Mouse (Mus musculus) cortical plate, adult 2 months (tissue): Measurements from ENCODE around the gene Cap2. TPM values are rescaled to one million over a fixed set of nuclear protein-coding genes. Genes with fewer than 3 reads are reported as not detected.

Experiments used
- H3K27ac ChIP-seq: fragments of 200-500 bp; 2 replicates; pipeline ENCODE4 v1.5.1; 2012; ENCODE audit warnings: low read length, control low read depth, inconsistent platforms; ENCODE audit not compliant: insufficient read depth
- H3K4me1 ChIP-seq: fragments of 200-500 bp; 2 replicates; pipeline ENCODE4 v1.6.1; 2011; ENCODE audit warnings: low read length; ENCODE audit not compliant: control insufficient read depth, insufficient read depth
- H3K4me3 ChIP-seq: fragments of 200-500 bp; 2 replicates; pipeline ENCODE4 v1.5.1; 2011; ENCODE audit warnings: mild to moderate bottlenecking, low read length, control low read depth; ENCODE audit not compliant: insufficient read depth
- CTCF ChIP-seq: fragments of 200-500 bp; IDR thresholded peaks from 2 replicates; pipeline ENCODE4 v1.5.1; 2011; ENCODE audit warnings: mild to moderate bottlenecking, control low read depth, low read length; ENCODE audit not compliant: insufficient read depth; ENCODE audit errors: extremely low read depth
- POLR2A ChIP-seq: fragments of 200-500 bp; IDR thresholded peaks from 2 replicates; pipeline ENCODE4 v1.6.1; 2011; ENCODE audit warnings: mild to moderate bottlenecking, low read length, control low read depth; ENCODE audit not compliant: insufficient read depth; ENCODE audit errors: extremely low read depth
- polyA plus RNA-seq: library from polyadenylated mRNA; depleted of rRNA; stranded (reverse); fragments of >200 nt; gene quantifications from 2 replicates; pipeline ENCODE4 v1.2.3, GENCODE M21; 2012

Gene Cap2
- polyA plus RNA-seq, 1 experiment, result 213 TPM

DNA sequence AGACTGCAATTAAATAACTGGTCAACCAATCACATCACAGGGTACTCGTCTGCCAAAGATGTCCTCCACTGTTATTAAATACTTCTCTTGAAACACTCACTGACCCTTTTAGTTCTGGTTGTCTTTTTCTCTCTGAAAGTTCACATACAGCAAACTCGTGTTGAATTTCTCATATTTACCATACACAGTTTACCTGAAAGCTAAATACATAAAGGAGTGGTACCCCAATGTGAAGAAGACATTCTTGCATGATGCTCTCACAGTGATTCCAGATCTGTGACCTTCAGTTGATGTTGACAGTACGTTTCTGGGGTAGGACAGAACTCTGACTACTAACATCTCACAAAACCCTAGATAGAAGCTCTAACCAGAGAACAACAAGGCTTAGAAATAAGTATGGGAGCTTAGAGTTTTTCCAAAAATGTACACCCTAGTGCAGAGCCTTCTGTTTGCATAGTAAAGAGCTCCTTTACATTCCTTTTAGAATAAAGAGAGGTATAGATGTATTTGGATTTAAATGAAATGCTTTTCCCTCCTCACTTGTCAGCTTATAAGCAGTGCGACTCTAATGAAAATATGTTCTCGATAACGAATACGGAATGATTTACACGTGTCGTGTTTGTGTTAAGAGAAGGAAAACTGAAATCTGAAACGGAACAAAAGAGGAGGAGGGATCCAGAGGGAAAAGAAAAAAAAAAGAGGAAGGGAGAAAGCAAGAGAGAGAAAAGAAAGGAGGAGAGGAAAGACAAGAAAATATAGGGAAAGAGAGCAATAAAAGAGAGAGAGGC is 31.9 kb downstream of the Cap2 start:
- H3K4me1 ChIP-seq, result peaks cover 13% of the 10 kb centered on the region
- no peak overlapping the region for H3K27ac ChIP-seq
- H3K4me3 ChIP-seq, result no peak overlapping the region
- TF ChIP-seq CTCF, result no peak
- TF ChIP-seq POLR2A, result no peak

DNA sequence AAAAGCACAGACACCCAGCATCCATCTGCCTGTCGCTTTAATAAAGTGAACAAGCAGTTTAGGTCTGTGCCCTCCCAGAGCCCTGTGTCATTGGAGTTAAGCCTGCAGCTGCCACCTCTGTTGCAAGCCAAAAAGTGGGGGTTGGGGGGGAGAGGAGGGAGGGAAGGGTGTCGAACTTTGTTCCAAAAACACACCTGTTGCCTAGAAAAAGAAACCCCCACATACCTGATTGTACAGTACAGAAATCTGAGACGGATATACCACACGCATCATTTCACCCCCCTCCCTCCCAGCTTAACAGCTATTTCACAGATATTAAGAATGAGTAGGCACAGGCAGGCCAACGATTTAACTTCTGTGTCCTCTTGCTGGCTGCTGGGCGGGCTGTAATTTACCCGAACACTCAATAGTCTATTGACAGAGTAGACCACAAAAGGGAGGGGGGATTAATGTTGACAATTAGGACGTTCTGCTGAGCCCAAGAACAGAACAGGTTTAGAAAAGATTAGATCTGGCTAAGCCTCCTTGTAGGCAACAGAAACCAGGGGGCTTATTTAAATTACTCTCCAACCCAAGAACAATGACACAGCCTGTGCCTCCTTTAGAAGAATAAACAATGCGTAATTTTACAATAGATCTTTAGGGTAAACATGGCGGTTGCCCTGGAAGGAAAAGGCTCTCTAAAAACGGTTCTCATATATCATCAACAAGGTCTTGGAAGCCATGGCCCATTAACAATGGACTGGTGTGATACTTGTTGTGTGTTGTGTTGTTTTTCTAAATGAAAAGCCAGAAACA is 32.7 kb downstream of the Cap2 start:
- Histone ChIP-seq H3K4me1 (peaks cover 12% of the 10 kb centered on the region), H3K27ac (no peak overlapping the region), H3K4me3 (no peak overlapping the region)
- no peak for TF ChIP-seq CTCF
- no peak for TF ChIP-seq POLR2A

DNA sequence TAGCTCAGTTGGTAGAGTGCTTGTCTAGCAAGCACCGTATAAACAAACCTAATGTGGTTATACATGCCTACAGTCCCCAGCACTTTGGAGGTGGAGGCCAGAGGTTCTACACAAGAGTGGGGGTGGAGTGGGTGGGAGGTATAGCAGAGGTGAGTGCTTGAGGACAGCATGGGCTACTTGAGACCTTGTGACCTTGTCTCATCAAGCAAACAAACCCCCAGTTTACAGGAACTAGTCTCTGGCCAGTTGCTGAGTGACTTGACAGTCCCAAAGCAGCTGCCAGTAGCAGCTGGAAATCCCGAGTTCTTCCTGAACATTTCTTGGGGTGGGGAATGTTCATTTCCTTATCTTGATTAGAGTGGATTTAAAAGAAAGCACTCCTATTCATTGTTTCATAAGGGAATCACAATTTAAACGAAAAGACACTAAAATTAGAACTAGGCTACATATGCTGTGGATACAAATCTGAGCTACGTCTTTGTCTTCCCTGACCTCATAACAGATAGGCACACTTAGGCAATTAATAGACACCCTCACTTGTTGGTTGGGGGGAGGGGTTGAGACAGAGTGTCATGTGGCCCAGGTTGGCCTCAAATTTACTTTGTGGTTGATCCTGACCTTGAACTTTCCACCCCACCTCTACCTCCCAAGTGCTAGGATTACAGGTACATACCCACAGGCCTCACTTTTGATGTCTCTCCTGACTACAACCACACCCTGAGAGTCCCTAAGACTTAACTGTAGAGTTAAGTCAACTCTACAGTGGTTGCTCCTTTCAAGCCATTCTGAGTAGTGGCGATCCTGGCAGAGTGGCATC is 33.5 kb downstream of the Cap2 start:
- no peak overlapping the region for H3K27ac ChIP-seq
- no peak overlapping the region for H3K4me3 ChIP-seq
- no peak for TF ChIP-seq POLR2A
- TF ChIP-seq CTCF, result no peak
- H3K4me1 ChIP-seq, result peaks cover 12% of the 10 kb centered on the region

GRCm38 (mm10) chr13:46539284-46539683 is 37.6 kb downstream of the Cap2 start:
- Histone ChIP-seq H3K4me1 (no peaks in the 10 kb centered on the region), H3K4me3 (no peak overlapping the region), H3K27ac (no peak overlapping the region)
- TF ChIP-seq POLR2A, result no peak
- no peak for TF ChIP-seq CTCF

- H3K4me1 ChIP-seq, result peaks cover under 1% of the 10 kb centered on the region
- TF ChIP-seq CTCF (no peak), POLR2A (no peak)
- no peak overlapping the region for H3K27ac ChIP-seq
- H3K4me3 ChIP-seq, result no peak overlapping the region
These were observed 39.3 kb downstream of the Cap2 start for GRCm38 (mm10) chr13:46540943-46541342.

DNA sequence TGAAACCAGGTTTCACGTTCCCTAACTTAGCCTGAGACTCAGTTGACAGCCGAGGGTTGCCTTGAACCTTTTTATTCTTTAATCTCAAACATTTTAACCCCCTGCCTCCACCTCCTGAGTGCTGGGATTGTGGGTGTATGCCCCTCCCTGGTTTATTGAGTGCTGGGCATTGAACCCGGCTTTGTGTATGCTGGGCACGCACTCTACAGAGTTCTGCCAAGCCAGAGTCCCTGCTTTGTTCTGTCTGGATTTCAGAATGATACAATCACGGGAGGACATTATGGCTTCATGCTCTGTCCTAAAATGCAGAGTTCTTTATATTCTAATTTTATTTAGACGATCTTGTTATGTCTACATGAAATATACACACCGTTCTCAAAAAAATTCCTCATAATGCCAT is 41.1 kb downstream of the Cap2 start:
- H3K4me1 ChIP-seq, result peaks cover 2% of the 10 kb centered on the region
- H3K4me3 ChIP-seq, result no peak overlapping the region
- no peak overlapping the region for H3K27ac ChIP-seq
- TF ChIP-seq CTCF (no peak), POLR2A (no peak)

DNA sequence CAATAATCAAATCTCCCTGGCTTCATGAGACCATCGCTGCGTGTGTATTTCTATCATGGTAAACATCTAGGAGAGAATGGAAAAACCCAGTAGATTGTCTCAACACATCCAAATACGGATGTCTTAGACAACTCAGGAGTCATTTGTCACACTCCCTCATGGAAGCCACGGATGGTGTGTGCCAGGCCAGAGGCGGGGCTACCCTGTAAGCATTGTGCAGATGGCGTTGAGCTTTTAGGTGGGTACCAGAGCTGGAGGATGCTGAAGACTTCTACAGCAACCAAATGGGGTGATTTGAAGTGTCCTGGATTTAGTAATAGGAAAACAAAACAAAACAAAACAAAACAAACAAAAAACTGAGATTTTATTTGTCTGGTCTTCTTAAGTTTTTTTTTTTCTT is 43.0 kb downstream of the Cap2 start:
- TF ChIP-seq POLR2A, result no peak
- no peak for TF ChIP-seq CTCF
- H3K4me3 ChIP-seq, result no peak overlapping the region
- peaks cover 5% of the 10 kb centered on the region for H3K4me1 ChIP-seq
- H3K27ac ChIP-seq, result no peak overlapping the region

DNA sequence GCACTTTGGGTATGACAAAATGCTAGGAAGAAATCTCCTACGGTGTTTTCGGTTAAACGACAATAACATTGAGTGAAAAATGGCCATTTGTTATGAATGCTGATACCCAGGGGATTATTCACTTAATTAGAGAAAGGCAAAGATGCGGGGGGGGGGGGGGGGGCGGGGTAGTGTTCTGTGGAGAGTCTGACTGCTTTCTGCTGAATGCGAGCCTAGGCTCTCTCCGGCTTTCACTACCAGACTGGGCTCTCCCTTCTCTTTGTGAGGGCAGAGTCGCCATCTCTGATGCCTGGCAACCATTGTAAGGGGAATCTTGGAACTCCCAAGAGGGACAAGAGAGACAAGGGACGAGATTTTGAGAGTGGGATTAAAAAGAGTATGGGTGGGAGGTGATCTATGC is 43.4 kb downstream of the Cap2 start:
- H3K4me3 ChIP-seq, result no peak overlapping the region
- no peak overlapping the region for H3K27ac ChIP-seq
- TF ChIP-seq CTCF (no peak), POLR2A (no peak)
- peaks cover 6% of the 10 kb centered on the region for H3K4me1 ChIP-seq

- Histone ChIP-seq H3K4me1 (peaks cover 14% of the 10 kb centered on the region), H3K27ac (no peak overlapping the region), H3K4me3 (no peak overlapping the region)
- TF ChIP-seq CTCF (no peak), POLR2A (no peak)
These were observed 45.2 kb downstream of the Cap2 start for GRCm38 (mm10) chr13:46546846-46547245.

GRCm38 (mm10) chr13:46547253-46547652 is 45.6 kb downstream of the Cap2 start:
- no peak overlapping the region for H3K4me3 ChIP-seq
- peaks cover 14% of the 10 kb centered on the region for H3K4me1 ChIP-seq
- no peak overlapping the region for H3K27ac ChIP-seq
- no peak for TF ChIP-seq CTCF
